Mouse (Mus musculus) forebrain, postnatal 0 days (tissue): ENCODE measurements at regions not wholly inside any gene's neighbourhood (a gene's known extent, or its start where the extent isn't known, plus 50 kb on each side); places are given as distances from the start of the nearest gene placed in this dataset.

Experiments
- ATAC-seq: fragments of 200-750 bp; cut with Nextera tagmentation; 2 replicates; pipeline ENCODE4 v1.8.0; 2017; ENCODE audit warnings: mild to moderate bottlenecking, moderate library complexity
- DNase-seq: peaks from one replicate; pipeline ENCODE4 v3.0.0-alpha.2; 2015
- H3K27ac ChIP-seq: fragments of 300-500 bp; sonication (generic); 2 replicates; pipeline ENCODE4 v1.5.1; 2014; ENCODE audit warnings: low read depth, mild to moderate bottlenecking, antibody characterized with exemption, low read length, moderate library complexity, mixed read lengths
- H3K27me3 ChIP-seq: fragments of 300-500 bp; sonication (generic); 2 replicates; pipeline ENCODE4 v1.6.1; 2014; ENCODE audit warnings: mild to moderate bottlenecking, low read length, mixed read lengths; ENCODE audit not compliant: insufficient read depth
- H3K36me3 ChIP-seq: fragments of 300-500 bp; sonication (generic); 2 replicates; pipeline ENCODE4 v1.6.1; 2014; ENCODE audit warnings: mild to moderate bottlenecking, moderate library complexity; ENCODE audit not compliant: insufficient read depth
- H3K4me1 ChIP-seq: fragments of 300-500 bp; sonication (generic); 2 replicates; pipeline ENCODE4 v1.6.1; 2014; ENCODE audit warnings: antibody characterized with exemption; ENCODE audit not compliant: insufficient read depth
- H3K4me2 ChIP-seq: fragments of 300-500 bp; sonication (generic); 2 replicates; pipeline ENCODE4 v1.6.1; 2014; ENCODE audit warnings: low read depth, mild to moderate bottlenecking, moderate library complexity
- H3K4me3 ChIP-seq: fragments of 300-500 bp; sonication (generic); 2 replicates; pipeline ENCODE4 v1.5.1; 2014; ENCODE audit warnings: low read depth, low read length, mixed read lengths
- H3K9ac ChIP-seq: fragments of 300-500 bp; sonication (generic); 2 replicates; pipeline ENCODE4 v1.6.1; 2014; ENCODE audit warnings: mild to moderate bottlenecking
- H3K9me3 ChIP-seq: fragments of 300-500 bp; sonication (generic); 2 replicates; pipeline ENCODE4 v1.6.1; 2016; ENCODE audit warnings: low read length
- CTCF ChIP-seq: sonication (generic); IDR thresholded peaks from 2 replicates; pipeline ENCODE4 v1.5.1; 2016; ENCODE audit warnings: antibody characterized with exemption, control low read depth, low read depth
- whole genome bisulfite sequencing: fragments of 180-500 bp; shearing (Covaris S2); extraction: QIAGEN DNeasy Blood & Tissue Kit; methylation state at CpG from one replicate; pipeline ENCODE4 v1.1.7; 2014; 5-methylcytosine and 5-hydroxymethylcytosine counted together

DNA sequence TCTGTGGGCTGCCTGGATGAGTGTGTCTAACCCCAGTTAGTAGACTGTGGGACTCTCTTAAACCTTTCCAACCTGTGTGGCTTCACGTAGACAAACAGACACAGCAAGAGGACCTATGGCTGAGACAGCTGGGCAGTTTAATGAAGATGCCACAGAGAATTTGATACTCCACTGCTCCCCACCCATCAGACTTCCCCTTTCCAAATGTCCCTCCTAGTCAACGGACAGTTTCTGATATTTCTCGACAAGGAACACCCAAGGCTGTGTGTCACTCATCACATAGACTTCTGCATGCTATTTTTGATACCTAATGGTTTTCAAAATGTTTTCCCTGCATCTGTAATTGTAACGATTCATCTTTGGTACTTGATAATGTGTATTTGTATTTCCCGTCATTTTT is 120.8 kb downstream of the Fam173b start:
- no peak overlapping the region for H3K9ac ChIP-seq
- no peaks in the 10 kb centered on the region for H3K9me3 ChIP-seq
- TF ChIP-seq CTCF, result no peak
- H3K4me2 ChIP-seq, result no peak overlapping the region
- no peaks in the 10 kb centered on the region for H3K4me1 ChIP-seq
- no peak for ATAC-seq
- H3K27ac ChIP-seq, result no peak overlapping the region
- no peak for DNase-seq
- no peak overlapping the region for H3K4me3 ChIP-seq
- WGBS, result 93% methylated on average over 5 of the region's 5 CpGs
- no peaks in the 10 kb centered on the region for H3K27me3 ChIP-seq
- no peaks in the 10 kb centered on the region for H3K36me3 ChIP-seq

DNA sequence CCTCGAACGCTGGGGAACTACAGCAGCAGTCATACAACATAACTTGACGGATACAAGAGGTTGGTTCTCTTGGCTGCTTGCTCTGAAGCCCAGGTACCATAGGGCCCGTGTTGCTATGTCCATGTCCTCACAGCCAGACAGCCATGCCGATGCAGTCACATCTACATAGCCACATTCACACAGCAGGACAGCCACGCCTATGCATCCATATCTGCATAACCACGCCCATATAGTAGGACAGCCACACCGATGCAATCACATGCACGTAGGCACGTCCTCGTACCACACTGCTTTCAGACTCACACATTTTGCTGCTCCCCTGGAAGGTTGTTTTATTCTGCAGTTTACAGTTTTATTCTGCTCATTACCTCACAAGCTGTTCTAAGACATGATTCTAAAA is 122.6 kb downstream of the Fam173b start:
- no peaks in the 10 kb centered on the region for H3K36me3 ChIP-seq
- no peak overlapping the region; the same call in 1 of the 2 replicates for H3K9ac ChIP-seq
- no peak for ATAC-seq
- H3K27ac ChIP-seq, result no peak overlapping the region
- TF ChIP-seq CTCF, result no peak
- no peak overlapping the region for H3K4me3 ChIP-seq
- WGBS, result 69% methylated on average over 11 of the region's 11 CpGs
- H3K27me3 ChIP-seq, result no peaks in the 10 kb centered on the region
- DNase-seq, result no peak
- no peak overlapping the region for H3K4me2 ChIP-seq
- H3K9me3 ChIP-seq, result no peaks in the 10 kb centered on the region
- no peaks in the 10 kb centered on the region for H3K4me1 ChIP-seq

DNA sequence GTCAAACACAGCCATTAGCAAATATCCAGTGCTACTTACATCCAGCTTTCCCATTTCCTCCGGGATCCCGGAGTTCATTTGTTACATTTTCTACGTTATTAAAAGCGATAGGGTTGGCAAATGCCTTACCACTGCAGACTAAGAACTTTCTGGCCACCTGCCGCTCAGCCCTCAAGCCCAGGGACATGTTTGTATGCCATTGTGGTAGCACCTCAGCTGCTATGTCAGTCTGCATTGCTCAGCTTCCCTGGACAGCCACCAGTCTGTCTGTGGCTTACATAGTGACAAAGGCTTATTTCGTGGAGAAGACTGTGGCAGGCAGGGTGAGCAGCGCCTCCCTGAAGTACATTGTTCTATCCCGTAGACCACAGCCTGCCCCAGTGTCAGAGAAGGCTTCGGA is 127.5 kb downstream of the Fam173b start:
- H3K27ac ChIP-seq, result no peak overlapping the region
- no peaks in the 10 kb centered on the region for H3K27me3 ChIP-seq
- no peaks in the 10 kb centered on the region for H3K36me3 ChIP-seq
- H3K4me1 ChIP-seq, result no peaks in the 10 kb centered on the region
- H3K4me2 ChIP-seq, result no peak overlapping the region
- no peak for ATAC-seq
- no peak overlapping the region for H3K9ac ChIP-seq
- WGBS, result 79% methylated on average over 9 of the region's 9 CpGs
- TF ChIP-seq CTCF, result no peak
- H3K4me3 ChIP-seq, result no peak overlapping the region
- no peak for DNase-seq
- H3K9me3 ChIP-seq, result no peaks in the 10 kb centered on the region

DNA sequence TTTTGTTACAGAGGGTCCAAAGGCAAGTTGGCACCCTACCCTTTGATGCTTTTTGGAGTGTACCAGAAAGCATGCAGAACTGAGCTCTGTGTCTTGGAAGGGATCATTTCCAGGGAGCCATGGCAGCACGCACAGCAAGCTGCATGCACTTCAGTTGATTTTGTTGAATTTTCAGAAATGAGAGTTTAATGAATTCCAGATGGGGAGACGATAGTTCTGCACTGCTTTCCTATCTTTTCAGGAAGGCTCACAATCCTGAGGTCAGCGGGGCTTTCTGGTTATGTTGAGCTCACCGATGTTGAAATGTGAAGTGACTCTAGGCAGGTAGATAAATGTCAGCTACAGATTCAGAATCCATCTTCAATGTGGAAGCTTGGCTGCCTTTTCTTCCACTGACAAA is 140.0 kb downstream of the Fam173b start:
- ATAC-seq, result no peak
- 78% methylated on average over 4 of the region's 4 CpGs for WGBS
- no peak for TF ChIP-seq CTCF
- Histone ChIP-seq H3K27ac (no peak overlapping the region), H3K4me1 (no peaks in the 10 kb centered on the region), H3K4me3 (no peak overlapping the region), H3K27me3 (no peaks in the 10 kb centered on the region), H3K36me3 (no peaks in the 10 kb centered on the region), H3K9ac (no peak overlapping the region), H3K9me3 (no peaks in the 10 kb centered on the region), H3K4me2 (no peak overlapping the region)
- no peak for DNase-seq

GRCm38 (mm10) chr15:31744570-31744969 is 142.9 kb downstream of the Fam173b start:
- ATAC-seq (peak; percentile 80), DNase-seq (peak; percentile 60)
- H3K4me3 ChIP-seq, result no peak overlapping the region
- no peak for TF ChIP-seq CTCF
- 57% methylated on average over 2 of the region's 2 CpGs for WGBS
- no peaks in the 10 kb centered on the region for H3K27me3 ChIP-seq
- H3K4me2 ChIP-seq, result no peak overlapping the region
- no peak overlapping the region for H3K9ac ChIP-seq
- no peaks in the 10 kb centered on the region for H3K36me3 ChIP-seq
- H3K27ac ChIP-seq, result no peak overlapping the region
- no peaks in the 10 kb centered on the region for H3K4me1 ChIP-seq
- H3K9me3 ChIP-seq, result no peaks in the 10 kb centered on the region

DNA sequence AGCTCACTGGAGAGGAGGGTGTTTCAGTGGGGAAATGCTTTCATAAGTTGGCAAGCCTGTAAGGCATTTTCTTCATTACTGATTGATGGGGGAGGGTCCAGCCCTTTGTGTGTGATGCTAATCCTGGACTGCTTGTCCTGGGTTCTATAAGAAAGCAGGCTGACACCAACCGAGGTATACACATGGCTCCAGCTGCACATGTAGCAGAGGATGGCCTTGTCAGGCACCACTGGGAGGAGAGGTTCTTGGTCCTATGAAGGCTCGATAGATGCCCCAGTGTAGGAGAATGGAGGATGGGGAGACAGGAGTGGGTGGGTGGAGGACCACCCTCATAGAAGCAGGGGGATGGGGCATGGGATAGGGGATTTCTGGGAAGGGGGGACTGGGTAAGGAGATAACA is 151.0 kb downstream of the Fam173b start:
- WGBS, result 18% methylated on average over 2 of the region's 2 CpGs
- no peaks in the 10 kb centered on the region for H3K36me3 ChIP-seq
- H3K9ac ChIP-seq, result no peak overlapping the region
- H3K4me3 ChIP-seq, result no peak overlapping the region
- H3K9me3 ChIP-seq, result no peaks in the 10 kb centered on the region
- H3K4me2 ChIP-seq, result no peak overlapping the region
- no peak overlapping the region for H3K27ac ChIP-seq
- no peak for TF ChIP-seq CTCF
- no peak for ATAC-seq
- H3K27me3 ChIP-seq, result no peaks in the 10 kb centered on the region
- no peak for DNase-seq
- H3K4me1 ChIP-seq, result no peaks in the 10 kb centered on the region

DNA sequence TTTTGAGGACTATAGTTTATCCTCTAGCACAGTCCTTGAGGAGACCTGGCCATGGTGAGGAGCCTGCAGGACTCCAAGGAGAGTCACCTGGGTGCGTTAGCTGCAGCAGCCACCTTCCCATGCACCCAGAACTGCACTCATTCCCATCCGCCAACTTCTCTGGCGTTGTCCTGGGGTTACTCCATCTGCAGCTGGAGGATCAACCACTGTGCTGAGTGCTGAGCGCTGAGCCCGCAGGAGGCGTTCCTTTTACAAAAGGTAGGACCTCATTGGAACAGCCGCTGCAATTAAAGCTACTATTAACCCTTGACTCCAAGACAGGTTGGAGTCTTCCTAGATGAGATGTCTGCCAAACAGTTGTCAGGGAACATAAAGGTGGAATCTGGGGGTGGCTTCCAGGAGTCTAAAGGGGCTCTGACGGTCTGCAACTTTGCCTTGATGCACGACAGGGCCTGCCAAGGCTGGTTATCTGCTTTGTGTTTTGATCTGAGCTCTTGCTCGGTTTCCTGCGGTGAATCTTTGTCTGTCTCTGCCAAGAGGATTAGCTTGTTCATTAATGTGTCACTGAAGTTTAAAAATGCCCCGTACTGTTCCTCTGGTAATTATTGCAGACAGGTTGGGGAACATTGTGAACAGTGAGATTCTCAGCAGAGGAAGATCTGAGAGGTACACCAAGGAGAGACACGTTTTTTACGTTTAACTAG is 152.1 kb downstream of the Fam173b start:
- no peak overlapping the region for H3K4me3 ChIP-seq
- H3K36me3 ChIP-seq, result no peaks in the 10 kb centered on the region
- no peaks in the 10 kb centered on the region for H3K4me1 ChIP-seq
- peak; percentile 31 for DNase-seq
- no peak overlapping the region for H3K9ac ChIP-seq
- no peaks in the 10 kb centered on the region for H3K27me3 ChIP-seq
- no peak overlapping the region for H3K4me2 ChIP-seq
- no peak overlapping the region for H3K27ac ChIP-seq
- peak; percentile 61; the same call in 1 of the 2 replicates for ATAC-seq
- no peak for TF ChIP-seq CTCF
- H3K9me3 ChIP-seq, result no peaks in the 10 kb centered on the region
- WGBS, result 16% methylated on average over 14 of the region's 14 CpGs
